Mouse (Mus musculus) layer of hippocampus, adult 2 months (tissue): ENCODE results near the gene Samd14. TPM values are rescaled to one million over a fixed set of nuclear protein-coding genes. Genes with fewer than 3 reads are reported as not detected.
"Not testable (repeated sequence)": the region's sequence is repeated elsewhere in the genome, so short reads cannot be mapped to it uniquely, and the experiment has no call there.

Source experiments
- DNase-seq, 2 experiments: peaks; one replicate each; pipeline ENCODE4 v3.0.0; 2022; ENCODE audit warnings: low spot score in 2 of 2
- H3K27ac ChIP-seq: fragments of 200-600 bp; 2 replicates; pipeline ENCODE4 v1.8.1; 2022
- H3K4me3 ChIP-seq: fragments of 200-600 bp; 2 replicates; pipeline ENCODE4 v1.8.1; 2022; ENCODE audit warnings: mild to moderate bottlenecking
- CTCF ChIP-seq: fragments of 200-600 bp; conservative IDR thresholded peaks from 2 replicates; pipeline ENCODE4 v1.8.1; 2022; ENCODE audit warnings: antibody characterized with exemption, mild to moderate bottlenecking, moderate library complexity
- long read RNA-seq, 2 experiments: library from polyadenylated mRNA; stranded (forward); transcript quantifications; one replicate each; pipeline ENCODE4 v2.0.0; 2021; ENCODE audit warnings: borderline mapping rate in 2 of 2
- total RNA-seq, 2 experiments: library from RNA; stranded (reverse); gene quantifications; 2 replicates each; pipeline ENCODE4 v1.2.3; 2021

The Samd14 gene
- 10 to 100 TPM; 38.9 to 40.8 TPM for total RNA-seq
- long read RNA-seq, experiment 1, transcript Samd14-201 (10 exons, 3,318 nt): major isoform, 31 of 62 reads
- long read RNA-seq, experiment 1, partial matches to known transcripts: 19 of 62 reads
- long read RNA-seq, experiment 1, other reads (novel, unspliced or antisense): 12 of 62 reads
- long read RNA-seq, experiment 2, transcript Samd14-201 (10 exons, 3,318 nt): major isoform, 52 of 89 reads
- long read RNA-seq, experiment 2, partial matches to known transcripts: 18 of 89 reads
- long read RNA-seq, experiment 2, other reads (novel, unspliced or antisense): 19 of 89 reads

DNA sequence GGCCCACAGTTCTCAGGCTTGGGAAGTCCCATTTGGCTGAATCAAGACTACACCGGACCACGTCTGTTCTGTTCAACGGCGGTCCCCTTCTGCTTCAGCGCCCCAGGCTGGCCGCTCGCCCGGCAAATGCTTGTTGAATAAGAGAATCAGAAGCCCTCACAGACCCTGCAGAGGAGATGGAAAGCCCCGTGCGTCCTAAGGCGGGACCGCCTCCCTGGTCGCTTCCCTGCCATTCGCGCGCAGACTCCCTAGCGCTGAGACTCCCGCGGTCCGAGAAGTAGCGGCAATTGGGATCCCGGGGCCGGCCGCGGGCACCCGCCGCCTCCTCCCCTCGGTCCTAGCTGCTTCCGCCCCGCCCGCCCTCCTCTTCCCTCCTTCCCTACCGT is at the start of gene Samd14:
Samd14 (plus strand) TSS at position 251 of the 386 bp plus-strand sequence.
- peak; percentile 17; the same call in 1 of the 2 replicates for TF ChIP-seq CTCF
- peak within 1 kb of the TSS; percentile 81 for H3K27ac ChIP-seq
- H3K4me3 ChIP-seq: peak within 1 kb of the TSS; percentile 77
- peak in 1 of 2 experiments; percentile 63 for DNase-seq

DNA sequence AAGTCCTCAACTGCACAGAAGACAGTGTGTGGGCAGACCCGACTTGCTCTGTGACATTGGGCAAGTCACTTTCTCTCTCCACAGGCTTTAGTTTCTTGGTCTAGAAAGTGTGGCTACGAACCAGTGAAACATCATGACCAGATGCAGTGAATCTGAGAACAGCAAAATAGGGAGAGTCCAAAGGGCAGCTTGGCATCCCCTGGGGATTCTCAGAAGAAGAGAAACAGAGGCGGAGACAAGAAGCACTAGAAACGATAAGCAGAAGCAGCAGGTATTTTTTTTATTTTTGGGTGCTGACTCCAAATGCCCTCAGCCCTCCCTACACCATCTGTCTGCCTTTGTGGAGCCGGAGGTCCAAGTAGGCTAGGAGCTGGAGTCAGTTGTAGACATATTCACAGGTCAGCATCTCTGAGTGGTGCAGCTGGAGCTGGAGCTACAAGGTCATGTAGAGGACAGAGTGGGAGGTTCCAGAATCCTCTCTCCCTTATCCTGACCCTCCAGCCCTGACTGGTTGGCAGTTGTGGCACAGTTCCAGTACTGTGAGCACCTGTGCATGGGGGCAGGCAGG is 47.1 kb upstream of the Samd14 start:
- Histone ChIP-seq H3K27ac (no peak overlapping the region), H3K4me3 (no peak overlapping the region)
- DNase-seq: no peak
- no peak for TF ChIP-seq CTCF

- Histone ChIP-seq H3K4me3 (no peak within 1 kb of the TSS), H3K27ac (no peak within 1 kb of the TSS)
- DNase-seq: no peak
- no peak; the same call in 1 of the 2 replicates for TF ChIP-seq CTCF
These were observed 42.3 kb upstream of the Samd14 start, which contains the start of gene Hils1 for GRCm38 (mm10) chr11:94967419-94967818. Hils1 (plus strand) TSS chr11:94967593.

DNA sequence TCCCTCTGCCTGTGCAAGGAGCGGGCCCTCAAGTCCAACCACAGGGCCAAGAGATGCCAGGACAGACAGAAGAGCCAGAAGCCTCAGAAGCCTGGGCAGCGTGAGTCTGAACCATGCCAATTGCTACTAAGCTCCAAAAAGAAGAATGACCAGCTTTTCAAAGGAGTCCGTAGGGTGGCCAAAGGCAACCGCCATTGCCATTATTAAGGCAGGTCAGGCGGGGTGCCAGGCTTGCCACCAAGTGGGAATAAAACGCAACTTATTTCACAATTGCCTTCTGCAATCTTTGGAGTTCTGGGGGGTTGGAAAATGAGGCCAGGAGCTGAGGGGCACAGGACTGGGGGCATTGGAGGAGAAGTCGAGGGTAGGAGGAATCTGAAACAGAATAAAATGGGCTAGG is 41.5 kb upstream of the Samd14 start:
- H3K27ac ChIP-seq: no peak overlapping the region
- TF ChIP-seq CTCF: no peak
- H3K4me3 ChIP-seq: no peak overlapping the region
- no peak for DNase-seq

DNA sequence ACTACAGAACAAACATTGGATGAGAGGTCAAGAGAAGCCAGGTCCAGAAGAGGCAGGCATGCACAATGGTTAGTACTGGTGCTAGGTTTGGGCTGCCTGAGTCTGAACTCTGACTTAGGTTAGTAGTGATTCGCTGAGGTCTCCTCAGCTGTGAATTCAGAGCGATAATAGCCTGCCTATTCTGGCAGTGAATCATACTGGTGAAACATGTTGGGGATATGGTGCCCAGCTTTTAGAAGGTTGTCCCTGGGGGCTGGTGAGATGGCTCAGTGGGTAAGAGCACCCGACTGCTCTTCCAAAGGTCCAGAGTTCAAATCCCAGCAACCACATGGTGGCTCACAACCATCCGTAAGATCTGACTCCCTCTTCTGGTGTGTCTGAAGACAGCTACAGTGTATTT is 40.0 kb upstream of the Samd14 start:
- not testable (repeated sequence) for DNase-seq, H3K4me3 ChIP-seq, H3K27ac ChIP-seq

DNA sequence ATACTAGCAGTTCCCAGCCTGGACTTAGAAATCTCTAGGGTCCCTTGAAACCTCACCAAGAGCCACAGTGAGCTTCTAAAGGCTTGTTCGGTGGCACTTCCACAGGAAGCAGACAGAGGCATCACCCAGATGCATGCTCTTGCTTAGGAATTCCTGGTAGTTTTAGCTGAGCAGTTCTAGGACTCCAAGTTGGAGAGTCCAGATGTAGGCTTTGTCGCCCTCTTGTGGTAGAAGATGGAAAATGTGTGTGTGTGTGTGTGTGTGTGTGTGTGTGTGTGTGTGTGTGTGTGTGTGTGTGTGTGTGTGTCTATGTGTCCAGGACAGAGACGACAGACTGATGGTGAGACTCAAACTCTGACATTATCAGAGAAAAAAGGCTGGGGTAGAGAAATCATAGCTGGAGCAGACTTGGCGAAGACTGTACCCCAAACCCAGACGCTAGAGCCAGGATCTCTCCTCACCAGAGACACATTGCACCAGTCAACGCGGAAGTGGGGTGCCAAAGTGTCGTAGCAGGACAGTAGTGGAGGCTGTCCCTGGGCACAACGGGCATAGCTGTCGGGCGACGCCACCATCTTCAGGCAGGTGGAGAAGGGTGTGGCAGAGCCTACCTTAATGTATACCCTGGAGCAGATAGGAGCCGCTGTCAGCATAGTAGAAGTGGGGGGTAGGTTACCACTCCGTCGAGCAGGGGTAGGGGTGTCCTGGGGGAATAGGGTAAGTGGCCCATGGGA is 39.3 kb upstream of the Samd14 start:
- peak in 1 of 2 experiments; percentile 81 for DNase-seq
- Histone ChIP-seq H3K27ac (no peak overlapping the region), H3K4me3 (no peak overlapping the region)
- TF ChIP-seq CTCF: peak; percentile 76

GRCm38 (mm10) chr11:94971895-94972615 is 37.6 kb upstream of the Samd14 start:
- TF ChIP-seq CTCF: no peak
- H3K27ac ChIP-seq: no peak overlapping the region
- H3K4me3 ChIP-seq: no peak overlapping the region
- DNase-seq: no peak

- no peak overlapping the region for H3K4me3 ChIP-seq
- no peak for TF ChIP-seq CTCF
- DNase-seq: no peak
- no peak overlapping the region for H3K27ac ChIP-seq
These were observed 36.8 kb upstream of the Samd14 start for GRCm38 (mm10) chr11:94972887-94973286.

DNA sequence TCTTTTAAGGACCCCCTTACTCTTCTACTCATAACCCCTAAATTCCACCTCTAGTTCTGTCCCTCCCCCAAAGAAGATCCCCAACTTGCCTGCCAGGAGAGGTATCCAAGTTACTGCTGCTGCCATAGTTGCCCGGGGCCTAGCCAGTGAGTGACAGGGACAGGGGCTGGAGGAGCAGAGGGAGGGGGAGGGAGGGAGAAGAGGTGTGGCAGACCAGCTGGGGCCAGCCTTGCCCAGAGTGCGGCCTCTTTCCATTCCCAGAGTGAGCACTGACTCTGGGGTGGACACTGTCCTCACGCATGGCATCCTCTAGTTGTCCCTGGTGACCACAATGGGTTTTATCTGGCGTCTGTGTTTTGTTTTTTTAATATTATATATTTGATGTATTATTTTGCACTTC is 36.4 kb upstream of the Samd14 start:
- TF ChIP-seq CTCF: no peak
- H3K4me3 ChIP-seq: no peak overlapping the region
- no peak overlapping the region for H3K27ac ChIP-seq
- no peak for DNase-seq

DNA sequence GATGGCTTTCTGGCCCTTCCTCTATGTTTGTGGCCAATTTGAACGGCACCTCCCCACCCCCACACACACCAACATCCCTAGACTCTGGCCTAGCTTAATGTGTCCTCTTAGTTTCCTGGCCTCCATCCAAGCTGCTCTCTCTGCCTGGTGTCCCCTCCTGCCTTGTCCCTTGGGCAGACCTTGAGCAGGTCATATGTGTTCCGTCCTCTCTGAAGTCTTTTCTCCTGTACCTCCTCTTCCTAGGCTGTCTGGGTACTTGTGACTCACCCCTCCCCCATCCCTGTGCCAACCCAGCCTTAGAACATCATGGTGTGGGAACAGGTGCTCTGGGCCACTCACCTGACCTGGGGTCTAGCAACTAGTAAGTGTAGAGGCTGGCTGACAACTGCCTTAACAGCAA is 34.7 kb upstream of the Samd14 start:
- H3K4me3 ChIP-seq: no peak overlapping the region
- no peak for TF ChIP-seq CTCF
- DNase-seq: no peak
- H3K27ac ChIP-seq: no peak overlapping the region

DNA sequence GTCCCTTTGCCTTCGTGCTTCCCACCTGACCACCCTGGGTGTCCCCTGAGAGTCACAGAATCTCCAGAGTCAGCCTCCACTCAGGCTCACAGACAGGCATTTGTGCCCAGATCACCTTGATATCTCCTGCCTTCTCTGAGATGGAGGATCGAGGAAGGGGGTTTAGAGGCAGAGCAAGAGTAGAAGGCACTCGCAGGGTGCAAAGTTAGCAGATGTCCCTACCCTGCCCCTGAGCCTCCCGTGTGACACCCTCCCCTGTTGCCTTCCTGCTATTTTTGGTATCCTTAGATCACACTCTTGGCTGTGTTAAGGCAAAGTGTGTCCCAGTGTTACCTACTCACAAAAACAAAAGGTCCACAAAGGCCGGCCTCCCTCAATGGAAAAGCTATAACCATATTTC is 33.5 kb upstream of the Samd14 start, which contains the start of gene Sgca:
Sgca (minus strand) TSS at position 129 of the 400 bp plus-strand sequence.
- no peak within 1 kb of the TSS for H3K4me3 ChIP-seq
- no peak for DNase-seq
- no peak within 1 kb of the TSS for H3K27ac ChIP-seq
- no peak for TF ChIP-seq CTCF

- no peak for DNase-seq
- Histone ChIP-seq H3K4me3 (peak overlapping the region; percentile 52), H3K27ac (peak overlapping the region; percentile 90)
- TF ChIP-seq CTCF: no peak
These were observed 31.3 kb upstream of the Samd14 start for GRCm38 (mm10) chr11:94978178-94978915.
